Mouse (Mus musculus): Measurements from ENCODE around the gene Alk. TPM values are rescaled to one million over a fixed set of nuclear protein-coding genes. Genes with fewer than 3 reads are reported as not detected.

The Alk gene
- polyA plus RNA-seq, 1 experiment: 0.03 TPM

DNA sequence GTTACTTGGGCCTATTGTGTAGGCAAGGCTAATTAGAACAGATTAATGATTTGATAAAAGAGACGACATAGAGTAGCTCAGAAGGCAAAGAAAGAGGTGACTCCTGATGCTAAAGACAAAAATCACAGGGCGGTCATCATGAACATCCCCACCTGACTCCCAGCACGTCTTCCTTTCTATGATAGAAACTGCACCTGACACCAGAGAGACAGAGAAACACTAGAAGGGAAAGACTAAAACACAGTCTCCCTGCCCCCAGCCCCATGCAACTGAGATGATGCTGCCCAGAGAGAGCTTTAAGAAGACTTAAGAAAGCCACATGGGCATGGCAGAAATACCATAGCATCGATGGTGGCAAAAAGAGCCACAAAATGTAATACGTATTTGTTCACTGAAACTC is 330.2 kb downstream of the Alk start:
- Histone ChIP-seq H3K36me3 (ENCODE audit: control insufficient read depth, insufficient read depth, low read length) (no peaks in the 10 kb centered on the region), H3K4me3 (ENCODE audit: control insufficient read depth, insufficient read depth, low read length) (no peak overlapping the region), H3K4me1 (replicated peaks; ENCODE audit: control insufficient read depth, insufficient read depth, low read length) (no peaks in the 10 kb centered on the region), H3K27me3 (ENCODE audit: control insufficient read depth, insufficient read depth, low read length) (no peaks in the 10 kb centered on the region), H3K27ac (ENCODE audit: control insufficient read depth, insufficient read depth, low read length) (no peak overlapping the region)
- no peak for TF ChIP-seq CTCF (IDR thresholded peaks at IDR 0.05; ENCODE audit: borderline replicate concordance, control insufficient read depth, extremely low read depth, insufficient read depth, low read length, poor library complexity)
- DNase-seq: no peak
- WGBS: 94% methylated on average over 5 of the region's 5 CpGs

DNA sequence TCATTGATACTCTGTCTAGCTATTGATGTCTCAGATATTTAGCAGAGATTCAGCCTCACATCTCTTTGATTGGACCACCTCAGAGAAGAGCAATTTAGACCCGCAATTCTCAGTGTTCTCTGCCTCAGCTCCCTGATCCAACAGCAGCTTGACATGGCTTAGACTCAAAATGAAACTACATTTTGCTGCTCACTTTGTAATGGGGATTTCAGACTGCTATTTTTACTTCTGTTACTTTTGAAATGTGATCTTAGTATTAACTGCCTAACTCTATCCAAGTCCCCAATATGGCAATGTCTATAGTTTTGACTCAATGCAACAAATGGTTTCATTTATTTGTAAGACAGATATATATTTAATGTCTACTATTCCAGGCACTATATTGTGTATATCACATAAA is 332.8 kb downstream of the Alk start:
- H3K27me3 ChIP-seq (ENCODE audit: control insufficient read depth, insufficient read depth, low read length): no peaks in the 10 kb centered on the region
- no peaks in the 10 kb centered on the region for H3K36me3 ChIP-seq (ENCODE audit: control insufficient read depth, insufficient read depth, low read length)
- no peaks in the 10 kb centered on the region for H3K4me1 ChIP-seq (replicated peaks; ENCODE audit: control insufficient read depth, insufficient read depth, low read length)
- DNase-seq: no peak
- WGBS: 88% methylated on average over 1 of the region's 1 CpGs
- H3K4me3 ChIP-seq (ENCODE audit: control insufficient read depth, insufficient read depth, low read length): no peak overlapping the region
- H3K27ac ChIP-seq (ENCODE audit: control insufficient read depth, insufficient read depth, low read length): no peak overlapping the region
- TF ChIP-seq POLR2A (IDR thresholded peaks at IDR 0.05; ENCODE audit: control insufficient read depth, extremely low read depth, insufficient read depth, low read length, poor library complexity) (no peak), CTCF (IDR thresholded peaks at IDR 0.05; ENCODE audit: borderline replicate concordance, control insufficient read depth, extremely low read depth, insufficient read depth, low read length, poor library complexity) (no peak)

DNA sequence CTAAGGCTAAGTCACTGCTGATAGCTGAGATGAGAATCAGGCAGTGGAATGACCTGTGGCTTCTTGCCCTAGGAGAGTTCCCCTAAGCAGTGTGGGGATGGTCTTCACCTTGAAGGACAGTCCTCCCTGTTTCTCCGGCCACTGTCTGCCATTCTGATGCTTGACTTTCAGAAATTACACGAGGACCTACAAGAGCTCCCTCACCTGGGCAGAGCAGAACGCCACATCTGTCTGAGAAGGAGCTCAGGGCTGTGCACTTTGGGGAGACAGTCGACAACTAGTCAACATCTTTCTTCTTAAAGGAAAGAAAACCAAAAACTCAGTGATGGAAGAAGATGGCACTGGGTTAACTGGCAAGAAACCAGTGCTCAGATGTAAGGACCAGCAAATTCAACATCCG is 335.9 kb downstream of the Alk start:
- no peak for DNase-seq
- Histone ChIP-seq H3K27ac (ENCODE audit: control insufficient read depth, insufficient read depth, low read length) (no peak overlapping the region; the same call in 1 of the 2 replicates), H3K27me3 (ENCODE audit: control insufficient read depth, insufficient read depth, low read length) (no peaks in the 10 kb centered on the region), H3K4me1 (replicated peaks; ENCODE audit: control insufficient read depth, insufficient read depth, low read length) (no peaks in the 10 kb centered on the region), H3K36me3 (ENCODE audit: control insufficient read depth, insufficient read depth, low read length) (no peaks in the 10 kb centered on the region), H3K4me3 (ENCODE audit: control insufficient read depth, insufficient read depth, low read length) (no peak overlapping the region)
- WGBS: 80% methylated on average over 5 of the region's 5 CpGs
- TF ChIP-seq CTCF (IDR thresholded peaks at IDR 0.05; ENCODE audit: borderline replicate concordance, control insufficient read depth, extremely low read depth, insufficient read depth, low read length, poor library complexity) (no peak), POLR2A (IDR thresholded peaks at IDR 0.05; ENCODE audit: control insufficient read depth, extremely low read depth, insufficient read depth, low read length, poor library complexity) (no peak)

DNA sequence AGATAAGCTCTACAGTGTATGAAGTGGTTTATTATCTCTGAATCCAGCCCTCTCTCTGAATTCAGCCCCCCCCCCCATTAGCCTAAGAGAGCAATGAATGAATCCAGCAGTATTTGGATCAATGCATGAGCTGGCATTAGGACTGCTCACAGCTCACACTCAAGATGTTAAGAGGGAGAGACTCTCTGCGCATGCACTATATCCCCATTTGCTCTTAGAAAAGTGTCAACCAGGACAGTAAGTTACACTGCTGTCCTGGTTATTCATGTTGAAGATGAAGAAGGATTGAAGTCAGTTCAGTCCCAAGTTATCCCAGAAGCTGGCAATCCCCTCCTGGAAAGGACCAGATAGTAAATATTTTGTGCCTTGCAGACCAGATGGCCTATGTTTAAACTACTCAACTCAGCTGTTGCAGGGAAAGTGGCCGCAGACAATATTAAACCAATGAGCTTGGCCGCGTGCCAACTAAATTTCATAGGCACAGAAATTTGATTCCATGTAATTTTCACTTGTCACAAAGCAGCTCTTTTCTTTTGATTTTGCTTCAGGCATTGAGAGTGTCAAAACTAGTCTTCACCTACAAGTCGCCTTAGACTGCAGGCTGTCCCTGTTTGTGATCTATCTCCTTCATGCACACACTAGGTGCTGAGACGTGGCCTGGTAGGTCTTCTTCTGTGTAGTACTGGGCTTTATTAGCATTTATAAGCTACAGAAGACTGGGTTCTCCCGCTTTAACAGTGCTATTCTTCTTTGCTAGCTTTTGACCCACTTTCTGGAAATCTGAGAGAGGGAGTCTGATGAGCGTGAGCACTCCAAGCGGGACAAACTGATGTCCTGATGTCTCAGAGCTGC is 339.0 kb downstream of the Alk start:
- Histone ChIP-seq H3K4me1 (replicated peaks; ENCODE audit: control insufficient read depth, insufficient read depth, low read length) (no peaks in the 10 kb centered on the region), H3K36me3 (ENCODE audit: control insufficient read depth, insufficient read depth, low read length) (no peaks in the 10 kb centered on the region), H3K27ac (ENCODE audit: control insufficient read depth, insufficient read depth, low read length) (no peak overlapping the region), H3K4me3 (ENCODE audit: control insufficient read depth, insufficient read depth, low read length) (no peak overlapping the region), H3K27me3 (ENCODE audit: control insufficient read depth, insufficient read depth, low read length) (no peaks in the 10 kb centered on the region)
- DNase-seq: no peak
- 95% methylated on average over 9 of the region's 9 CpGs for WGBS
- no peak for TF ChIP-seq POLR2A (IDR thresholded peaks at IDR 0.05; ENCODE audit: control insufficient read depth, extremely low read depth, insufficient read depth, low read length, poor library complexity)
- TF ChIP-seq CTCF (IDR thresholded peaks at IDR 0.05; ENCODE audit: borderline replicate concordance, control insufficient read depth, extremely low read depth, insufficient read depth, low read length, poor library complexity): no peak

DNA sequence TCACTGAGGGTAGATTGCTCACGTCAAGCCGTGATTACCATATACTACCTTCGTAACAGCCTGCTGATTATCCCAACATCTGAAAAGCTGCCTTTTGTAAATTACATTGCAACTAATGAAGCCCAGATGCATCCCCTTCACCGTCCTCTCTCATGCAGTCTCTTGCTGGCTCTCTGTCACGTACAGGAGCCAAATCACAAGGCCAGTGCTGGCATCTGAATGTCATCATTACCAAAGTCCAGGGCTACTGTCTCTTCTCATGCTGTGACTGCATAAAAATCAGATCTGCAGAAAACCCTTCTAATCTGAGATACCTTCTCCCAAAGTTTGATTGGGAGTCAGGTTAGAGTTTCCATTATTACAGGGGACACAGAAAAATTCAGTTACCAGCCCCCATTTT is 351.0 kb downstream of the Alk start:
- WGBS: 94% methylated on average over 5 of the region's 5 CpGs
- no peak overlapping the region for H3K27ac ChIP-seq (ENCODE audit: control insufficient read depth, insufficient read depth, low read length)
- peaks cover 4% of the 10 kb centered on the region for H3K4me1 ChIP-seq (replicated peaks; ENCODE audit: control insufficient read depth, insufficient read depth, low read length)
- TF ChIP-seq CTCF (IDR thresholded peaks at IDR 0.05; ENCODE audit: borderline replicate concordance, control insufficient read depth, extremely low read depth, insufficient read depth, low read length, poor library complexity) (no peak), POLR2A (IDR thresholded peaks at IDR 0.05; ENCODE audit: control insufficient read depth, extremely low read depth, insufficient read depth, low read length, poor library complexity) (no peak)
- H3K36me3 ChIP-seq (ENCODE audit: control insufficient read depth, insufficient read depth, low read length): no peaks in the 10 kb centered on the region
- H3K4me3 ChIP-seq (ENCODE audit: control insufficient read depth, insufficient read depth, low read length): no peak overlapping the region
- DNase-seq: no peak
- H3K27me3 ChIP-seq (ENCODE audit: control insufficient read depth, insufficient read depth, low read length): no peaks in the 10 kb centered on the region

DNA sequence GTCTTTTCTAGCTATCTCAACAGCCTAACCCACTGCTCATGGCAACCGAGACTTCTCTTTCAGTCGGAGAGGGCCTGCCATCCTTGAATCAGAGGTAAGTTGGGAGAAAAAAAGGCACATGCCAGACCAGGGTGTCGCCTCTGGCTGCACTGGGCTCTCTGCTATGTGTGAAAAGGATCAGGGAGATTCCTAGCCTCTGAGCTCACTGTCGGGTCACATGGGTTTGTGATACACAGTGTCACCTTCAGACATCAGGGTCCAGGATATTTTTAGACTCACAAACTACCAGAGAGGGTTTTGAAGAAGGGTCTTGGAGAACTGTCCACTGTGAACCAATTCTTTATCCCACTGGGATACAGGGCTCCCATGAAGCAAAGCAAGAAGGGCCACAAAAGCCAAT is 352.9 kb downstream of the Alk start:
- no peak for TF ChIP-seq POLR2A (IDR thresholded peaks at IDR 0.05; ENCODE audit: control insufficient read depth, extremely low read depth, insufficient read depth, low read length, poor library complexity)
- no peak for TF ChIP-seq CTCF (IDR thresholded peaks at IDR 0.05; ENCODE audit: borderline replicate concordance, control insufficient read depth, extremely low read depth, insufficient read depth, low read length, poor library complexity)
- Histone ChIP-seq H3K4me1 (replicated peaks; ENCODE audit: control insufficient read depth, insufficient read depth, low read length) (peaks cover 4% of the 10 kb centered on the region), H3K4me3 (ENCODE audit: control insufficient read depth, insufficient read depth, low read length) (no peak overlapping the region), H3K36me3 (ENCODE audit: control insufficient read depth, insufficient read depth, low read length) (no peaks in the 10 kb centered on the region), H3K27ac (ENCODE audit: control insufficient read depth, insufficient read depth, low read length) (no peak overlapping the region), H3K27me3 (ENCODE audit: control insufficient read depth, insufficient read depth, low read length) (no peaks in the 10 kb centered on the region)
- no peak for DNase-seq
- 87% methylated on average over 4 of the region's 4 CpGs for WGBS

All from thymus, adult 2 months (tissue).